Comparison of ENCODE assay signal across 11 mouse cellular contexts in the genomic region with DNA sequence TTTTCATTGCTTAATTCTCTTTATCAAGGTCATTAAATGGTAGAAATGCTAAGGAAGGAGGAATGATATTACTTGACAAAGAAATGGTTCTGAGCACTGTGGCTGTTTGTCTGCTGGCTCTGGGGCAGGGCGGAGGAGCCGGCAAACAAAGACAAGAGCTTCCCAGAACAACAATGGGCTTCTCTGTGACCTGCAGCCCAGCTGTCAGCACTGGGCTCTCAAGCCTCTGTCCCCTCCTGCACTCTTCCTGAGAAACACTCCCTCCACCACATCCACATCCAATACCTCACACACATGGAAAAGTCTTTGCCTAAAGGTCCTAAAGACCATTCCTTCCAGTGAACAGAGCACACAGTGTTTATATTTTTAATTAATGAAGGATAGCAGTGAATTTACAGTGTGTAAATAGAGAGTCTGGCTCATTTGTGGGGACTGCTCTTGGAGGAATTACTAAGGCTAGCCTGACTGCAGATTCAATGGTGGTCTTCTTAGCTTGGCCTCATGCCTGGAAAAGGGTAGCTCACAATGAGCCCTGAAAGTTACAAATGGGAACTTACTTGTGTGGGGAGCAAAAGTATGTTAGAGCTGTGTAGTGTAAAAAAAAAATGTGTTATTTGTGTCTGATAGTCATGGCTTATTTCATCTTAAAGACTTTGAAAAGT. TPM values are rescaled to one million over a fixed set of nuclear protein-coding genes. Genes with fewer than 3 reads are reported as not detected.
A peak's percentile ranks its signal among the peaks of the same experiment; 100 is the strongest.
DNase-seq lines count a peak whose midpoint lies in the region; ATAC-seq and TF ChIP-seq lines count a peak whose summit lies in the region.
"Had no signal": no experiment of that assay in that cellular context is flagged by ENCODE, and none has a peak within 500 bp of the region (broad histone marks: within the 10 kb centered on the region; RNA-seq: fewer than 3 reads in every experiment).

No protein-coding gene starts in this region.

- H3K27me3 ChIP-seq in ES-Bruce4 (ENCODE audit: control insufficient read depth, insufficient read depth, low read length, poor library complexity, severe bottlenecking) = no peaks in the 10 kb centered on the region
- H3K27me3 ChIP-seq in forebrain, embryonic 15.5 days = no peaks in the 10 kb centered on the region
- H3K27me3 ChIP-seq in midbrain, embryonic 13.5 days = no peaks in the 10 kb centered on the region
- H3K27me3 ChIP-seq in kidney, adult 2 months (replicated peaks; ENCODE audit: control insufficient read depth, insufficient read depth, low read length) = no peaks in the 10 kb centered on the region; the same call in 1 of the 2 replicates

- H3K4me3 ChIP-seq in ES-Bruce4 (ENCODE audit: low read depth, low read length) = no peak overlapping the region
- no peak overlapping the region for H3K4me3 ChIP-seq in forebrain, embryonic 15.5 days
- H3K4me3 ChIP-seq in midbrain, embryonic 13.5 days (replicated peaks) = no peak overlapping the region
- H3K4me3 ChIP-seq in kidney, adult 2 months (ENCODE audit: insufficient read depth, low read depth, low read length) = no peak overlapping the region
- H3K4me3 ChIP-seq: erythroblast, embryonic 14.5 days; megakaryocyte, embryonic 14.5 days had no signal

- TF ChIP-seq CTCF in ES-Bruce4 (IDR thresholded peaks at IDR 0.05; ENCODE audit: low read depth, low read length) = no peak
- TF ChIP-seq CTCF in kidney, adult 2 months (conservative IDR thresholded peaks at IDR 0.05; ENCODE audit: insufficient read depth, insufficient read length, low read depth, low read length) = no peak

- peak; percentile 30 for DNase-seq in Muller cell, postnatal 12 days (ENCODE audit: inconsistent ontology term)
- DNase-seq in kidney, adult 2 months = no peak
- DNase-seq in thymus, postnatal 25 days = no peak
- DNase-seq in right cerebral cortex, postnatal 25 days = no peak
- no peak for DNase-seq in ovary, postnatal 10 days (ENCODE audit: low spot score)
- DNase-seq: right cerebral cortex, postnatal 4 days had no signal

- ATAC-seq in forebrain, embryonic 15.5 days (replicated peaks) = peak; percentile 48; the same call in 1 of the 2 replicates
- peak; percentile 73 for ATAC-seq in midbrain, embryonic 13.5 days

- no peaks in the 10 kb centered on the region for H3K36me3 ChIP-seq in ES-Bruce4 (ENCODE audit: control insufficient read depth, insufficient read depth, low read length, poor library complexity, severe bottlenecking)
- H3K36me3 ChIP-seq in forebrain, embryonic 15.5 days = no peaks in the 10 kb centered on the region
- H3K36me3 ChIP-seq in midbrain, embryonic 13.5 days = no peaks in the 10 kb centered on the region
- H3K36me3 ChIP-seq in kidney, adult 2 months (ENCODE audit: control insufficient read depth, insufficient read depth, low read length) = no peaks in the 10 kb centered on the region

- peaks cover 8% of the 10 kb centered on the region for H3K4me1 ChIP-seq in ES-Bruce4 (ENCODE audit: control insufficient read depth, insufficient read depth, low read length)
- H3K4me1 ChIP-seq in forebrain, embryonic 15.5 days = 0 out of 2 replicates have a peak, but pooled peaks cover 5% of the 10 kb centered on the region
- peaks cover 4% of the 10 kb centered on the region for H3K4me1 ChIP-seq in midbrain, embryonic 13.5 days (replicated peaks)
- no peaks in the 10 kb centered on the region for H3K4me1 ChIP-seq in kidney, adult 2 months (ENCODE audit: control insufficient read depth, insufficient read depth, low read length)
- H3K4me1 ChIP-seq: megakaryocyte, embryonic 14.5 days had no signal

- peaks cover 4% of the 10 kb centered on the region for H3K9me3 ChIP-seq in ES-Bruce4 (replicated peaks; ENCODE audit: control insufficient read depth, insufficient read depth, low read length, poor library complexity, severe bottlenecking)
- no peaks in the 10 kb centered on the region; the same call in 1 of the 2 replicates for H3K9me3 ChIP-seq in forebrain, embryonic 15.5 days
- H3K9me3 ChIP-seq in midbrain, embryonic 13.5 days = no peaks in the 10 kb centered on the region
- H3K9me3 ChIP-seq: megakaryocyte, embryonic 14.5 days had no signal

- peak; percentile 93 for TF ChIP-seq EP300 in ES-Bruce4 (IDR thresholded peaks at IDR 0.05; ENCODE audit: insufficient read depth, low read depth, low read length)

- no peak overlapping the region for H3K4me2 ChIP-seq in forebrain, embryonic 15.5 days (replicated peaks)
- H3K4me2 ChIP-seq in midbrain, embryonic 13.5 days (replicated peaks) = no peak overlapping the region

- H3K27ac ChIP-seq in ES-Bruce4 (ENCODE audit: insufficient read depth, low read length) = peak overlapping the region; percentile 78
- no peak overlapping the region for H3K27ac ChIP-seq in forebrain, embryonic 15.5 days (replicated peaks)
- peak overlapping the region; percentile 35; the same call in 1 of the 2 replicates for H3K27ac ChIP-seq in midbrain, embryonic 13.5 days
- no peak overlapping the region for H3K27ac ChIP-seq in kidney, adult 2 months (ENCODE audit: insufficient read depth, low read depth, low read length)

- TF ChIP-seq POLR2A in ES-Bruce4 (IDR thresholded peaks at IDR 0.05; ENCODE audit: insufficient read depth, low read length) = no peak
- TF ChIP-seq POLR2A in kidney, adult 2 months (IDR thresholded peaks at IDR 0.05; ENCODE audit: low read depth, low read length) = no peak

- no peak overlapping the region for H3K9ac ChIP-seq in ES-Bruce4 (ENCODE audit: low read depth, poor library complexity, severe bottlenecking)
- H3K9ac ChIP-seq in forebrain, embryonic 15.5 days (replicated peaks) = no peak overlapping the region
- no peak overlapping the region for H3K9ac ChIP-seq in midbrain, embryonic 13.5 days (replicated peaks)

- 7% methylated on average over 2 of the region's 2 CpGs for WGBS in forebrain, embryonic 15.5 days
- 3% methylated on average over 2 of the region's 2 CpGs for WGBS in midbrain, embryonic 13.5 days
- WGBS in kidney, adult 2 months = 38% methylated on average over 2 of the region's 2 CpGs

RNA-seq across cellular contexts. Expression of gene Elmo1, which starts 49.1 kb away (rescaled TPM):
- polyA plus RNA-seq in ES-Bruce4 (2011; ENCODE audit: insufficient read depth, insufficient read length, low read depth, missing spikeins) = 16.1 and 18.7 TPM in 2 replicates
- 31.5 and 34.9 TPM in 2 replicates for polyA plus RNA-seq in forebrain, embryonic 15.5 days (2015; fragmentation: Nextera tagmentation; extraction: Ambion mirVana)
- 36.5 and 40.0 TPM in 2 replicates for polyA plus RNA-seq in midbrain, embryonic 13.5 days (2015; fragmentation: Nextera tagmentation; extraction: Ambion mirVana)
- 3.4 and 4.5 TPM in 2 replicates for polyA plus RNA-seq in kidney, adult 2 months (2012; rRNA removed)

Comparison
In these comparisons a context has a peak if more than half of its experiments do, and no peak if none do; other contexts are left out.
1. H3K27ac ChIP-seq: peak in ES-Bruce4 (single experiment) and midbrain, embryonic 13.5 days (single experiment); none in forebrain, embryonic 15.5 days (single experiment) and kidney, adult 2 months (single experiment).